Mouse (Mus musculus) C2C12 (cell line): ENCODE data around the gene Mllt6. TPM values are rescaled to one million over a fixed set of nuclear protein-coding genes. Genes with fewer than 3 reads are reported as not detected.

Experiments used
- H3K27me3 ChIP-seq: one replicate; pipeline ENCODE4 v1.6.1; 2011; ENCODE audit not compliant: control insufficient read depth, insufficient read depth, insufficient read length
- H3K36me3 ChIP-seq: one replicate; pipeline ENCODE4 v1.6.1; 2011; ENCODE audit not compliant: control insufficient read depth, insufficient read depth
- H3K4me3 ChIP-seq: one replicate; pipeline ENCODE4 v1.5.1; 2011; ENCODE audit warnings: mild to moderate bottlenecking, control low read depth; ENCODE audit not compliant: poor library complexity, insufficient read depth, severe bottlenecking
- H3K79me2 ChIP-seq: one replicate; pipeline ENCODE4 v1.6.1; 2011; ENCODE audit not compliant: control insufficient read depth, insufficient read depth
- H3K79me3 ChIP-seq: one replicate; pipeline ENCODE4 v1.6.1; 2011; ENCODE audit warnings: low read depth, control low read depth
- H3ac ChIP-seq: one replicate; pipeline ENCODE3; 2011; ENCODE audit warnings: low read depth; ENCODE audit not compliant: control insufficient read depth, insufficient read length
- CEBPB ChIP-seq: IDR thresholded peaks from one replicate; pipeline ENCODE4 v1.6.1; 2011; ENCODE audit warnings: low read depth, mild to moderate bottlenecking, control low read depth, moderate library complexity
- CTCF ChIP-seq: IDR thresholded peaks from one replicate; pipeline ENCODE4 v1.5.1; 2011; ENCODE audit not compliant: control insufficient read depth, insufficient read depth, insufficient read length
- FOSL1 ChIP-seq: IDR thresholded peaks from one replicate; pipeline ENCODE4 v1.8.0; 2011; ENCODE audit warnings: mild to moderate bottlenecking, low read length; ENCODE audit not compliant: poor library complexity, insufficient read depth, severe bottlenecking
- MAX ChIP-seq: IDR thresholded peaks from one replicate; pipeline ENCODE4 v1.6.1; 2011; ENCODE audit warnings: mild to moderate bottlenecking, control low read depth
- MYOD1 ChIP-seq: IDR thresholded peaks from one replicate; pipeline ENCODE4 v1.6.1; 2011; ENCODE audit warnings: low read depth; ENCODE audit not compliant: control insufficient read depth, insufficient read length
- MYOG ChIP-seq: IDR thresholded peaks from one replicate; pipeline ENCODE4 v1.6.1; 2011; ENCODE audit not compliant: control insufficient read depth, insufficient read length; ENCODE audit errors: extremely low read depth
- USF1 ChIP-seq: IDR thresholded peaks from one replicate; pipeline ENCODE4 v1.6.1; 2011; ENCODE audit warnings: low read depth, mild to moderate bottlenecking, control low read depth, moderate library complexity
- polyA plus RNA-seq: library from polyadenylated mRNA; unstranded; fragments of >200 nt; fragmentation: generic; extraction: Trizol; gene quantifications from one replicate; pipeline ENCODE4 v1.2.1, GENCODE M21; 2012; ENCODE audit warnings: missing spikeins

Mllt6 gene
- polyA plus RNA-seq, 1 experiment = 12.5 TPM

DNA sequence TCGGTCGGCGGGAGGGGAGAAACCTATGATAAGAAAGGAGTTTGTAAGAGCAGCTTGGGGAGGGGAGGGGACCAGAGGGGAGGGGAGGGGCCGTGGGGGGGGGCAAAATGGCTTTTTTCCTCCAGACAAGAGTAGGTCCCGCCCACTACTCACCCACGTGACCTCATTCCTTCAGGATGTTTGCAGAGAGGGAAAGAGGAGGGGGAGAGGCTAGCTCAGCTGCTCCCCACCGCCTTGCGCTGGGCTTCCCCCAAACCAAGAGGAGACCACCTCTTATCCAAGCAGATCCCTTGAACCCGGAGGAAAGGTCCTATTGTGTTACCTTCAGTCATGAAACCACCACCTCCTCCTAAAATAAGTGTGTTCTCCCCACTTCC, 36.4 kb downstream of the Mllt6 start:
- H3ac ChIP-seq = peak overlapping the region; percentile 91

GRCm38 (mm10) chr11:97700003-97700745, 37.0 kb downstream of the Mllt6 start, which contains the start of gene Pcgf2:
Gene Pcgf2, minus strand, starts transcription at chr11:97700497.
- TF ChIP-seq MAX (peak; percentile 76), CTCF (no peak)
- Histone ChIP-seq H3K27me3 (no peaks in the 10 kb centered on the region), H3K79me2 (peaks cover 62% of the 10 kb centered on the region), H3K4me3 (peak within 1 kb of the TSS; percentile 89), H3ac (peak within 1 kb of the TSS; percentile 91), H3K79me3 (peaks cover 56% of the 10 kb centered on the region), H3K36me3 (peaks cover 12% of the 10 kb centered on the region)

More for the DNA sequence above, 36.4 kb downstream of the Mllt6 start:
- H3K27me3 ChIP-seq = no peaks in the 10 kb centered on the region
- H3K36me3 ChIP-seq = peaks cover 7% of the 10 kb centered on the region
- peaks cover 55% of the 10 kb centered on the region for H3K79me3 ChIP-seq
- peaks cover 62% of the 10 kb centered on the region for H3K79me2 ChIP-seq
- TF ChIP-seq MYOD1 (no peak), USF1 (peak; percentile 94)
- peak overlapping the region; percentile 89 for H3K4me3 ChIP-seq

GRCm38 (mm10) chr11:97700746-97701580, 37.7 kb downstream of the Mllt6 start:
- Histone ChIP-seq H3K79me3 (peaks cover 56% of the 10 kb centered on the region), H3K79me2 (peaks cover 62% of the 10 kb centered on the region), H3K4me3 (peak overlapping the region; percentile 89), H3K27me3 (no peaks in the 10 kb centered on the region), H3K36me3 (peaks cover 20% of the 10 kb centered on the region), H3ac (peak overlapping the region; percentile 84)
- TF ChIP-seq MAX = no peak
- no peak for TF ChIP-seq USF1
- TF ChIP-seq CEBPB = no peak
- TF ChIP-seq MYOG = no peak
- no peak for TF ChIP-seq MYOD1
- no peak for TF ChIP-seq FOSL1
- TF ChIP-seq CTCF = no peak

DNA sequence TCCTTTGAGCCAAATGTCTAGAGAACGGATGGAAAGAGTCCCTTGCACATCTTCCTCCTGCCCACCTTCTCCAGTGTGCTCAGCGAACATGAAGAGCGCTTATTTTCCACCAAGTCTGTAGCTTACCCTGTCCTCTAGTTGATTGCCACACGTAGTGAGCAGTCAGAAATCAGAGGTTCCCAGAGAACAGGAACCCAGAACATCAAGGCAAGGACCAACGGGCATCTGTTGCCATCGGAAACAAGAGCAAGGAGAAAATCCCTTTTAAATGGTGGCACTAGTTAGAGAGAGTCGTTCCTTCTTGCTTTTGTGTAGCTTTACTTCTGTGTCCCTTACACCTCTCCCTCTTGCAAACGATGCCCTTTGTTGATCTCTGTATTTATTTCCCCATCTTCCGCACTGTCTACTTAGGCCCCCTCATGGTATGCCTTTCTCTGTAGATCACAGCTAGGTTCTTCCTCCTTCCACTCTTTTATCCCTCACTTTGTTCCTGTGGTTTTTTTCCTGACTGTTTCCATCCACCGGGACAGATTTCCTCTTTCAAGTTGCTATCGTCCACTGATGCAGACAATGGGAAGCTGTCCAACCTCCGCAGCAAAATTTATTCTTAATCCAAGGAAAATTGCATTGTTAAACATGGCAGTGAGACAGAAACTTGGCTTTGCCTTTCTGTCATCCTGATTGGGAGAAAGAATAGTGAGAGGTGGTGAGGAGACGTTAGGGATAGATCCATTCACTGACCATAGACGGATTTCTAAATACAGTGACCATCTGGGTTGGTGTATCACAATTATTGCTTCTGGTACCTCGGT, 38.6 kb downstream of the Mllt6 start:
- TF ChIP-seq MAX = no peak
- TF ChIP-seq MYOD1 = no peak
- no peak for TF ChIP-seq FOSL1
- TF ChIP-seq CEBPB = no peak
- no peak for TF ChIP-seq CTCF
- no peak for TF ChIP-seq MYOG
- no peak for TF ChIP-seq USF1
- no peak overlapping the region for H3K4me3 ChIP-seq

DNA sequence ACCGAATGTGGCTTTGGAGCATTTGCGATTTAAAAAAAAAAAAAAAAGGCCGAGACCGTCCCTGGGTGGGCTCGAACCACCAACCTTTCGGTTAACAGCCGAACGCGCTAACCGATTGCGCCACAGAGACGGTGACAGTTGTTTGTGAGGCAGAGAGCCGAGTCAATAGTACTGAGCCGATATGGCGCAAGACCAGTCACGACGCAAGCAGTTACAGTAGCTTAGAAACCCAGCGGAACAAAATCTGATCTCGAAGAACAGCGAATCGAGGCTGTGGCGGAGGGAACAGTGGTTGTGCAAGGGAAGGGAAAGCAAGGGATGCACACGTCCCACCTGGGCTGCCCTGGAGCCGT, 39.2 kb downstream of the Mllt6 start:
- Histone ChIP-seq H3K36me3 (peaks cover 33% of the 10 kb centered on the region), H3K27me3 (no peaks in the 10 kb centered on the region), H3ac (peak overlapping the region; percentile 85), H3K79me2 (peaks cover 62% of the 10 kb centered on the region), H3K79me3 (peaks cover 54% of the 10 kb centered on the region), H3K4me3 (peak overlapping the region; percentile 97)
- TF ChIP-seq MYOG = no peak
- no peak for TF ChIP-seq USF1
- peak; percentile 96 for TF ChIP-seq CEBPB
- TF ChIP-seq MAX = no peak
- TF ChIP-seq MYOD1 = no peak
- TF ChIP-seq CTCF = no peak
- no peak for TF ChIP-seq FOSL1

More for the DNA sequence above, 38.6 kb downstream of the Mllt6 start:
- no peak overlapping the region for H3ac ChIP-seq
- peaks cover 56% of the 10 kb centered on the region for H3K79me3 ChIP-seq
- no peaks in the 10 kb centered on the region for H3K27me3 ChIP-seq
- H3K36me3 ChIP-seq = peaks cover 28% of the 10 kb centered on the region
- peaks cover 62% of the 10 kb centered on the region for H3K79me2 ChIP-seq
